ENCODE assay signal across 18 mouse cellular contexts in genomic region chr11:96772413-96772812, GRCm38 (mm10).
"Had no signal": no experiment of that assay in that cellular context is flagged by ENCODE, and none has a peak within 500 bp of the region (broad histone marks: within the 10 kb centered on the region; RNA-seq: fewer than 3 reads in every experiment).

No protein-coding gene starts in this region.

- H3K9me3 ChIP-seq: midbrain, embryonic 10.5 days; midbrain, embryonic 12.5 days; neural tube, embryonic 12.5 days had no signal

- H3K4me2 ChIP-seq: lung, embryonic 14.5 days; midbrain, embryonic 12.5 days; neural tube, embryonic 12.5 days had no signal

- H3K27me3 ChIP-seq: midbrain, embryonic 12.5 days; neural tube, embryonic 12.5 days had no signal

- ATAC-seq: midbrain, embryonic 16.5 days had no signal

- H3K27ac ChIP-seq: midbrain, embryonic 10.5 days; midbrain, embryonic 12.5 days; neural tube, embryonic 12.5 days had no signal

- H3K9ac ChIP-seq: lung, embryonic 14.5 days; midbrain, embryonic 12.5 days; neural tube, embryonic 12.5 days had no signal

- DNase-seq: lung, adult 18-20 months; lung, embryonic 14.5 days; lung, postnatal 10 days; lung, postnatal 4 days; midbrain, embryonic 14.5 days; retina, postnatal 1 day; right cerebral cortex, adult 18-20 months; right cerebral cortex, postnatal 25 days; right cerebral cortex, postnatal 4 days; spleen, adult 18-20 months; thymus, adult 18-20 months; thymus, postnatal 14 days; thymus, postnatal 36 days had no signal

- H3K4me3 ChIP-seq: midbrain, embryonic 10.5 days; midbrain, embryonic 12.5 days; myocyte; neural tube, embryonic 12.5 days had no signal
